ENCODE assay signal across 12 mouse cellular contexts in genomic region chr4:58201703-58202102, GRCm38 (mm10). TPM values are rescaled to one million over a fixed set of nuclear protein-coding genes. Genes with fewer than 3 reads are reported as not detected.
DNase-seq lines count a peak whose midpoint lies in the region.
"Had no signal": no experiment of that assay in that cellular context is flagged by ENCODE, and none has a peak within 500 bp of the region (broad histone marks: within the 10 kb centered on the region; RNA-seq: fewer than 3 reads in every experiment).

No protein-coding gene starts in this region.

- peak; percentile 82 for DNase-seq in cerebellum, adult 11-12 months
- peak; percentile 69 for DNase-seq in cerebellum, adult 8-10 months
- peak; percentile 62 to 85 for DNase-seq in cerebellum, postnatal 14 days
- no peak for DNase-seq in layer of hippocampus, adult 18-20 months (ENCODE audit: low spot score in 2 of 2)
- no peak for DNase-seq in kidney, adult 18-20 months
- DNase-seq in right cerebral cortex, adult 18-20 months, result no peak
- DNase-seq: adrenal gland, adult 2 months; adrenal gland, postnatal 25 days; embryo, embryonic 11 days; gastrocnemius, adult 2 months; gastrocnemius, postnatal 25 days had no signal

RNA-seq across cellular contexts. Expression of gene Svep1, which starts 5.0 kb away (rescaled TPM):
- total RNA-seq in layer of hippocampus, adult 18-20 months (2021), result under 1 TPM; 0.45 to 0.86 TPM
- total RNA-seq: granulocyte monocyte progenitor cell, adult 5-6 weeks had no signal

Comparison
In these comparisons a context has a peak if more than half of its experiments do, and no peak if none do; other contexts are left out.
1. DNase-seq: peak in cerebellum, adult 11-12 months (single experiment), cerebellum, adult 8-10 months (single experiment) and cerebellum, postnatal 14 days (2 of 2); none in layer of hippocampus, adult 18-20 months (0 of 2), kidney, adult 18-20 months (single experiment) and right cerebral cortex, adult 18-20 months (single experiment).